Mouse (Mus musculus): Measurements from ENCODE around the gene Sned1.

- TF ChIP-seq EP300 (IDR thresholded peaks at IDR 0.05; ENCODE audit: low read depth) (no peak), CTCF (IDR thresholded peaks at IDR 0.05; ENCODE audit: low read depth) (no peak)
Observed at GRCm38 (mm10) chr1:93255761-93256160, 20.1 kb downstream of the Sned1 start.

Data from liver, embryonic 14.5 days (tissue).